Mouse (Mus musculus) heart, adult 2 months (tissue): ENCODE results near the gene Gm42957. TPM values are rescaled to one million over a fixed set of nuclear protein-coding genes. Genes with fewer than 3 reads are reported as not detected.

Experiments
- DNase-seq, 2 experiments: peaks; one replicate each; pipeline ENCODE4 v3.0.0; 2021
- H3K27ac ChIP-seq: fragments of 200-600 bp; 2 replicates; pipeline ENCODE4 v1.8.1; 2022
- H3K27me3 ChIP-seq: fragments of 200-500 bp; 2 replicates; pipeline ENCODE4 v1.6.1; 2012; ENCODE audit warnings: mild to moderate bottlenecking, low read length, inconsistent platforms, mixed read lengths; ENCODE audit not compliant: control insufficient read depth, insufficient read depth
- H3K36me3 ChIP-seq: fragments of 200-500 bp; 2 replicates; pipeline ENCODE4 v1.6.1; 2012; ENCODE audit warnings: low read length, inconsistent platforms; ENCODE audit not compliant: control insufficient read depth, insufficient read depth
- H3K4me1 ChIP-seq: fragments of 200-500 bp; 2 replicates; pipeline ENCODE4 v1.6.1; 2011; ENCODE audit warnings: low read length; ENCODE audit not compliant: control insufficient read depth, insufficient read depth
- H3K4me3 ChIP-seq: fragments of 200-600 bp; 2 replicates; pipeline ENCODE4 v1.8.1; 2022
- H3K79me2 ChIP-seq: fragments of 200-500 bp; replicated peaks from 2 replicates; pipeline ENCODE4 v1.6.1; 2012; ENCODE audit warnings: mild to moderate bottlenecking, inconsistent platforms, low read length, moderate library complexity, mixed read lengths; ENCODE audit not compliant: control insufficient read depth, insufficient read depth
- H3K9ac ChIP-seq: fragments of 200-500 bp; 2 replicates; pipeline ENCODE4 v1.6.1; 2012; ENCODE audit warnings: low read depth, mild to moderate bottlenecking, control low read depth, inconsistent platforms, low read length, mixed read lengths
- CTCF ChIP-seq: fragments of 200-600 bp; IDR thresholded peaks from 2 replicates; pipeline ENCODE4 v1.8.1; 2022; ENCODE audit warnings: antibody characterized with exemption, mild to moderate bottlenecking, moderate library complexity
- EP300 ChIP-seq: fragments of 200-500 bp; IDR thresholded peaks from 2 replicates; pipeline ENCODE4 v1.6.1; 2011; ENCODE audit warnings: low read depth, low read length, control low read depth; ENCODE audit not compliant: insufficient read depth
- POLR2A ChIP-seq: fragments of 200-500 bp; IDR thresholded peaks from 2 replicates; pipeline ENCODE4 v1.6.1; 2011; ENCODE audit warnings: mild to moderate bottlenecking, low read depth, low read length, control low read depth; ENCODE audit not compliant: insufficient read depth
- WGBS: fragments of 180-500 bp; shearing (Covaris S2); methylation state at CpG from one replicate; pipeline ENCODE4 v1.1.7; 2018; 5-methylcytosine and 5-hydroxymethylcytosine counted together
- intact Hi-C: fragments of 180-260 bp; cut with DNase I; formaldehyde crosslinking; loops from one replicate; pipeline ENCODE4 v1.15.1; 2025
- polyA plus RNA-seq: library from polyadenylated mRNA; depleted of rRNA; stranded (reverse); fragments of >200 nt; gene quantifications from 2 replicates; pipeline ENCODE4 v1.2.3, GENCODE M21; 2012
- total RNA-seq, 2 experiments: library from RNA; stranded (reverse); gene quantifications; 2 replicates each; pipeline ENCODE4 v1.2.3; 2021

The Gm42957 gene
- total and polyA plus RNA-seq, 3 experiments, result 0.04 to 0.30 TPM; not detected in 1

GRCm38 (mm10) chr3:96674442-96674841, 39.2 kb downstream of the Gm42957 start:
- Histone ChIP-seq H3K4me1 (peaks cover 1% of the 10 kb centered on the region; the same call in 1 of the 2 replicates), H3K79me2 (no peaks in the 10 kb centered on the region), H3K27me3 (no peaks in the 10 kb centered on the region), H3K9ac (no peak overlapping the region), H3K27ac (no peak overlapping the region), H3K4me3 (no peak overlapping the region), H3K36me3 (no peaks in the 10 kb centered on the region)
- WGBS, result 62% methylated on average over 8 of the region's 8 CpGs
- intact Hi-C loops, result no loop called here
- no peak for DNase-seq
- TF ChIP-seq EP300 (no peak), CTCF (no peak), POLR2A (no peak)

DNA sequence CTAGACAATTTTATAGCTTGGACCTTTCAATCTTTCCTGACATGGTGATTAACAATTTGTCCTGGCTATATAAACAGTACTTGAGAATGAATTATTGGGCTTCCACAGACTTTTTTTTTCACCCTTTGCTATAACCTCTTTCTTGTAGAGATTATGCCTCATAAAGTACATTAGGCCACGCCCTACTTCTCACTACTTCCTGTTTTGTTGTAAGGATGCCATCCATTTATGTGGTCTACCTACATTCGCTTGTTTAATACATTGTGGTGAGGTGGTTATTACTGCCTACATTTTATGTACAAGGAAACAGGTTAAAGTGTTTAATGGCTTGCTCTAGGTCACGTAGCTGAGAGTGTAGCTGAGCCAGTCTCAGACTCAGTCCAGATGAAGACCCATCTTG, 39.9 kb downstream of the Gm42957 start:
- Histone ChIP-seq H3K27me3 (no peaks in the 10 kb centered on the region), H3K4me1 (no peaks in the 10 kb centered on the region), H3K4me3 (no peak overlapping the region), H3K36me3 (no peaks in the 10 kb centered on the region), H3K27ac (no peak overlapping the region), H3K9ac (no peak overlapping the region), H3K79me2 (no peaks in the 10 kb centered on the region)
- intact Hi-C loops, result no loop called here
- DNase-seq, result no peak
- TF ChIP-seq POLR2A, result no peak
- TF ChIP-seq CTCF, result no peak
- no peak for TF ChIP-seq EP300
- 86% methylated on average over 3 of the region's 3 CpGs for WGBS

DNA sequence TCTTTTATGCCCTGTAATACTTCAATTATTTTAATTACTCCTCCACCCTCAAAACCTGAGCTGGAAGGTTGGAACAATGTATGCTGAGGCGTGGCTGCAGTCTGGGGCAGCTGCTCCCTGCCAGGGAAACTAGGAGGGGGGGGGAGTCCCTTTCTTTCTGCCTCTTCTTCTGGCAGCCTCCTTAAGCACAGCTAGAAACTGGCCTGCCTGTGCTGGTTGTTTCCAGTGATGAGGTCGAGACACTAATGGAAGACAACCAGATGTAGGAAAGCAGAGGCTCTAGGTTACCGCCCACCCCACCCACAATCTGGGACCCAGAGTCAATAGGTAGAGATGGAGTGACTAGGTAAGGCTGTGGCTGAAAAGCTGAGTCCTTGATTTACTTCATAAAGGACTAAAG, 40.4 kb downstream of the Gm42957 start:
- Histone ChIP-seq H3K79me2 (no peaks in the 10 kb centered on the region), H3K27ac (no peak overlapping the region), H3K27me3 (no peaks in the 10 kb centered on the region), H3K4me1 (no peaks in the 10 kb centered on the region), H3K36me3 (no peaks in the 10 kb centered on the region), H3K9ac (no peak overlapping the region), H3K4me3 (no peak overlapping the region)
- TF ChIP-seq POLR2A (no peak), EP300 (no peak), CTCF (no peak)
- no peak for DNase-seq
- intact Hi-C loops, result no loop called here
- 67% methylated on average over 3 of the region's 3 CpGs for WGBS

DNA sequence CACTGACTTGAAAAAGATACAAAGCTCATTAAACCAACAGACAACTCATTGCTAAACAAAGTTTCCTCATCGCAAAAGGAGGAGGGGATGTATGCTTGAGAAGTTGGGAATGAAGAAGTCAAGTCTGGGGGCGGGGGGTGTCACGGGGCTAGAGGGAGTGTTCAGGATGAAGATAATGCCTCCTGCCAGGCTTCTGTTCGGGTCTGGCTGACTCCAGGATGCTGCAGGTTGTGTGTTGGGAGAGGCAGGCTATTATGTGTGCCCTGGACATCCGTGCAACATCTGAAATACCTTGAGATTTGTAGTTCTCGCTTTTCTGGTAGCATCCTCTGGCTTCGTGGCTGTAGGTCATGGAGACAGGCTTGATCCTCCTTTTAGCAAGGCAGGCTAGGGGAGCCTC, 43.2 kb downstream of the Gm42957 start:
- 70% methylated on average over 7 of the region's 7 CpGs for WGBS

GRCm38 (mm10) chr3:96679159-96679674, 43.9 kb downstream of the Gm42957 start:
- no peaks in the 10 kb centered on the region for H3K27me3 ChIP-seq
- intact Hi-C loops, result no loop called here

More for the DNA sequence above, 43.2 kb downstream of the Gm42957 start:
- no peak overlapping the region for H3K9ac ChIP-seq
- no peak for DNase-seq
- intact Hi-C loops, result no loop called here
- TF ChIP-seq CTCF (no peak), EP300 (no peak), POLR2A (no peak)
- no peak overlapping the region for H3K27ac ChIP-seq
- H3K4me3 ChIP-seq, result no peak overlapping the region
- H3K27me3 ChIP-seq, result no peaks in the 10 kb centered on the region
- no peaks in the 10 kb centered on the region for H3K79me2 ChIP-seq
- H3K36me3 ChIP-seq, result no peaks in the 10 kb centered on the region
- H3K4me1 ChIP-seq, result no peaks in the 10 kb centered on the region

DNA sequence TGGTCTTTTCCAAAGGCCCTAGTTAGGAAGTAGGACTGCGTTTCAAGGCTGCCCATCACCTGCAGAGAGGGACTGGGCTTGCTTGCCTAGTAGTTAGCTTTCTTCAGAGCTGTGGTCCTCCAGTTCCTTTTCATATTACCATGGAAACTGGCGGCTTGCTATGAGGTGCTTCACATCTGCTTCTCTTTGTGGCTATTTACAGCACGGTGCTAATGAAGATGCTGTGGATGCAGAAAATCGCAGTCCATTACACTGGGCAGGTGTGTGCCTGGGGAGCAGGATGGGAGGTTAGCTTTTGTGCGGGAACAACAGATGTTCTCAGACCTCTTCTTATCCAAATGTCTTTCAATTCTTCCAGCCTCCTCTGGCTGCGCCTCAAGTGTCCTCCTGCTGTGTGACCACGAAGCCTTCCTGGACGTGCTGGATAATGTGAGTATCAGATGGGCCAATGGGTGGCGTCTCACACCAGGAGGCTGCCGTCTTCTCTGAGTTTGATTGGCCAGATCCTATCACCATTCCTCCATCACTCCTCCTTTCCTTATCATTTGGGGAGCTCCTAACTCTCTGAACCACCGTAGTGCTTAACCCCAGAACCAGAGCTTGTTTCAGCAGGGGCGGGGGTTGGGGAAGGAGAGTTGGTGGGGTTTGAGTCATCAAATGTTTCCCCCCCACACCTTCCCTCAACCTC, 45.1 kb downstream of the Gm42957 start:
- Histone ChIP-seq H3K79me2 (no peaks in the 10 kb centered on the region), H3K36me3 (no peaks in the 10 kb centered on the region), H3K4me3 (no peak overlapping the region), H3K27ac (no peak overlapping the region), H3K4me1 (no peaks in the 10 kb centered on the region), H3K9ac (no peak overlapping the region), H3K27me3 (no peaks in the 10 kb centered on the region)
- intact Hi-C loops, result no loop called here
- TF ChIP-seq EP300 (no peak), POLR2A (no peak), CTCF (no peak)
- WGBS, result 37% methylated on average over 12 of the region's 12 CpGs
- DNase-seq, result no peak

More at GRCm38 (mm10) chr3:96679159-96679674, 43.9 kb downstream of the Gm42957 start:
- H3K4me1 ChIP-seq, result no peaks in the 10 kb centered on the region
- DNase-seq, result no peak
- TF ChIP-seq CTCF, result no peak
- no peak for TF ChIP-seq POLR2A
- no peak for TF ChIP-seq EP300
- H3K27ac ChIP-seq, result no peak overlapping the region
- no peaks in the 10 kb centered on the region for H3K36me3 ChIP-seq
- H3K79me2 ChIP-seq, result no peaks in the 10 kb centered on the region
- 29% methylated on average over 5 of the region's 5 CpGs for WGBS
- no peak overlapping the region for H3K4me3 ChIP-seq
- no peak overlapping the region for H3K9ac ChIP-seq
